Mouse (Mus musculus): ENCODE data around the gene Scd4.

GRCm38 (mm10) chr19:44387746-44388474, 55.0 kb downstream of the Scd4 start:
- TF ChIP-seq CTCF (IDR thresholded peaks at IDR 0.05; ENCODE audit: low read depth, low read length) (no peak), TAL1 (conservative IDR thresholded peaks at IDR 0.05; ENCODE audit: low read depth, low read length) (no peak), POLR2AphosphoS5 (IDR thresholded peaks at IDR 0.05; ENCODE audit: insufficient replicate concordance, low read depth, low read length) (no peak)
